Mouse (Mus musculus) liver, postnatal 0 days (tissue): ENCODE data around the gene 4933402D24Rik.

Source experiments
- CTCF ChIP-seq: sonication (generic); IDR thresholded peaks from 2 replicates; pipeline ENCODE4 v1.5.1; 2016; ENCODE audit warnings: antibody characterized with exemption, low read depth
- EP300 ChIP-seq: IDR thresholded peaks from 2 replicates; pipeline ENCODE4 v1.6.1; 2016; ENCODE audit warnings: antibody characterized with exemption, low read depth, mild to moderate bottlenecking

DNA sequence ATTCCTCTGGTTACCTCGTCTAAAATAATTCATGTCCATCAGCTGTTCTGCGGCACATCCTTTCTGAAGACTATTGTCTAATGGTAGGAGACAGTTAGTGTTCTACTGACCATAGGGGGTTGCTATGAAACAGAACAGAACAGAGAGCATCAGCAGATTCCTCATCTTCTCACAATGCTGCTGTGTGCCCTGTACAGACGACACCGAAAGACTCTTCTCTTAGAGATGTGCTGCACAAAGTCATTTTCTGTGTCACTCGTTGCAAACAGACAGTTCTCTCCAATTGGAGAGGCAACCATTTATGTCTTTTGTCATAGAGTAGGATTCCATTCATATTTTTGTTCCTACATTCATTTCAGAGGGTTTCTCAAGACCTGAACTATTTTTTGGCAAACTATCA is at the start of gene 4933402D24Rik:
- TF ChIP-seq CTCF = no peak
- no peak for TF ChIP-seq EP300
